Mouse (Mus musculus) forebrain, embryonic 11.5 days (tissue): Measurements from ENCODE around the gene Tcea3. TPM values are rescaled to one million over a fixed set of nuclear protein-coding genes. Genes with fewer than 3 reads are reported as not detected.

ENCODE experiments used
- polyA plus RNA-seq: library from polyadenylated mRNA; unstranded; fragments of >200 nt; fragmentation: Nextera tagmentation; extraction: Ambion mirVana; gene quantifications from 2 replicates; pipeline ENCODE4 v1.2.1, GENCODE M21; 2014

The Tcea3 gene
- polyA plus RNA-seq, 1 experiment from 2014 or later: 1.1 TPM

Other genes with a start within 250 kb of the Tcea3 start
- gene Eloa, start 226.0 kb upstream of the Tcea3 start, polyA plus RNA-seq: 41.0 and 43.9 TPM in 2 replicates
- 388 and 392 TPM in 2 replicates for gene Rpl11, start 194.3 kb upstream of the Tcea3 start, polyA plus RNA-seq
- gene Id3, start 104.2 kb upstream of the Tcea3 start, polyA plus RNA-seq: 351 and 380 TPM in 2 replicates
- 9.4 and 10.2 TPM in 2 replicates for gene E2f2, start 75.3 kb upstream of the Tcea3 start, polyA plus RNA-seq
- 4.1 and 4.3 TPM in 2 replicates for gene Asap3, start 41.4 kb upstream of the Tcea3 start, polyA plus RNA-seq
- gene Zfp46, start 37.0 kb downstream of the Tcea3 start, polyA plus RNA-seq: 28.2 and 30.8 TPM in 2 replicates
- gene Hnrnpr, start 63.2 kb downstream of the Tcea3 start, polyA plus RNA-seq: 193 and 215 TPM in 2 replicates
- gene Htr1d, start 175.8 kb downstream of the Tcea3 start, polyA plus RNA-seq: 0.21 and 0.25 TPM in 2 replicates
- gene 6030445D17Rik, start 214.5 kb downstream of the Tcea3 start, polyA plus RNA-seq: not detected in 2 replicates
- gene Luzp1, start 222.0 kb downstream of the Tcea3 start, polyA plus RNA-seq: 119 and 121 TPM in 2 replicates